Mouse (Mus musculus) gastrocnemius, postnatal 25 days (tissue): ENCODE results near the gene Mboat1. TPM values are rescaled to one million over a fixed set of nuclear protein-coding genes. Genes with fewer than 3 reads are reported as not detected.

Experiments
- DNase-seq: peaks from one replicate; pipeline ENCODE4 v3.0.0; 2022
- long read RNA-seq, 2 experiments: library from polyadenylated mRNA; stranded (forward); transcript quantifications; one replicate each; pipeline ENCODE4 v2.0.0; 2021
- total RNA-seq, 2 experiments: library from RNA; stranded (reverse); gene quantifications; 1 replicate in 1 of 2; 2 replicates in 1 of 2; pipeline ENCODE4 v1.2.3; 2021

Gene Mboat1
- total RNA-seq = 1 to 10 TPM; 1.7 to 2.5 TPM
- long read RNA-seq, experiment 1, partial matches to known transcripts = 0 of 6 reads
- long read RNA-seq, experiment 1, other reads (novel, unspliced or antisense) = 4 of 6 reads
- long read RNA-seq, experiment 2, partial matches to known transcripts = 1 of 2 reads
- long read RNA-seq, experiment 2, other reads (novel, unspliced or antisense) = 1 of 2 reads

DNA sequence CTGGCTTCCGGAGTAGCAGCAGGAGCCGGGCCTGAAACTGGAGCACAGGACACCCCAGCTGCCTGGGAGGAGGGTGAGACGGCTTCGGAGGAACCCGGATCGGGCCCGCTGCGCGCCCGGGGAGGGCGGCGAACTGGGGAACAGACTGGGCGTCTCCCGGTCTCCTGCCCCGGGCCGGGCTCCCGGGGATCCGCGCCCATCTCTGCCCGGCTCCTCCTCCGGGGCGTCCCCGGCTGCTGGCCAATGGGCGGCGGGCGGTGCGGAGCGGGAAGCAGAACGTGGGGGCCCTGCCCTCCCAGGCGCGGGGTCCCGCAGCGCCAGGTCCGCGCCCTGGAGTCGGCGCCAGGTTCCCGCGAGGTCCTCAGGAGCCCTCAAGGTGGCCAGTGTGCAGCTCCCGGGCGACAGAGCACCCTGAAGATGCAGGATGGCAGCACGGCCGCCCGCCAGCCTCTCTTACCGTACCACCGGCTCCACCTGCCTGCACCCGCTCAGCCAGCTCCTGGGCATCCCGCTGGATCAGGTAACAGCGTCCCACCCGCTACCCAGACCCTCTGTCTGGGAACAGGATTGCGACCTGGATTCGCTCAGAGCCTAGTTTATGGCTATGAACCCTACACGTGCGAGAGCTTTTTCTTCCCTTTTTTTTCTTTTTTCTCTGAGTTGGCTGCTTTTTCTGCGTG, at the start of gene Mboat1:
TSS of gene Mboat1 (plus strand) at position 247 of the 680 bp plus-strand sequence.
- DNase-seq = peak; percentile 83

DNA sequence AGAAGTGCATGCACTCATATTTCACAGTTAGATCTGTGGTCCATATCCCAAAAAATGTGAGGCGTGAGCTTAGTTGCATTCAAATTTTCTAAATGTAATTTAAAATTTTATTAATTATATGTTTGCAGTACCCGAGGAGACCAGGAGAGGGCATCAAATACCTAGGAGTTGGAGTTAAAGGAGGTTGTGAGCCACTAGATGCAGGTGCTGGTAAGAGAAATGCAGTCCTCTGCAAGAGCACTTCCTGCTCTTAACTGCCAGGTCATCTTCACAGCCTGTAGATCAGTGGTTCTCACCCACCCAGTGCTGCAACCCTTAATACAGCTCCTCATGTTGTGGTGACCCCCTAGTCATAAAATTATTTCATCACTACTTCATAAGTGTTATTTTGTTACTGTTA, 43.2 kb upstream of the Mboat1 start:
- no peak for DNase-seq

DNA sequence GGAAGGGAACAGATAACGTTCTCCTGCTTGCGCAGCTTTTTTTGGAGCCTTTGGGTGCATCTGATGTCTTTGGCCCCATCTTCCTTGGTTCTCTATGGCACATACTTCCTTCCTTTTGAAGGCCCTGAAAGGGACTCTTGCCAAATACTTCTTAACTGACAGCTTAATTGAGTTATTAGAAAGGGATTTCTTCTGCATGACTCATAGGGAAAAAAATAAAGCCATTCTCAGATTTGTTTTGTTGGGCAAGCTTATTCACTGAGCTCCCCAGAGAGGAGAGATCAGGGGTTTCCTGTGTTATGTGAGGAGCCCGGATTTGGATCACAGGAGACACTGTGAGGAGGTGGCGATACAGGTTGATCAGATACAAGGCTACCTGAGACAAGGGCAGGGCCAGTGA, 40.4 kb upstream of the Mboat1 start:
- DNase-seq = no peak

DNA sequence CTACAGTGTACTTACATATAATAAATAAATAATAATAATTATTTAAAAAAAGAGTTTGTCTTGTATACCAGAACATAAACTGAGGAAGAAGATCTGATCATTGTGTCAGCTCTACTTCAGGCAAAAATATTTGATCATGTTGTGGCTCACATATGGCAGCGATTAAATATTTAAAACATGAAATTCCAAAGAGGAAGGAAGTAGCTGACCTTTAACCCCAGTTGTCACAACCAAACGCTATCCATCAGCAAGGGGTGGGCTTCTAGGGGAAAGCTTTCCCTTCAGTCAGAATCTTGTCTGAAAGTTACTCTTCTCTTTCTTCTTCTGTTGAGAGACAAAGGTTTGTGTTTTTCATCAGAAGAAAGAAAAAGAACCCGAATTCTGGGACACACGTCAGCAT, 39.8 kb upstream of the Mboat1 start:
- DNase-seq = no peak

DNA sequence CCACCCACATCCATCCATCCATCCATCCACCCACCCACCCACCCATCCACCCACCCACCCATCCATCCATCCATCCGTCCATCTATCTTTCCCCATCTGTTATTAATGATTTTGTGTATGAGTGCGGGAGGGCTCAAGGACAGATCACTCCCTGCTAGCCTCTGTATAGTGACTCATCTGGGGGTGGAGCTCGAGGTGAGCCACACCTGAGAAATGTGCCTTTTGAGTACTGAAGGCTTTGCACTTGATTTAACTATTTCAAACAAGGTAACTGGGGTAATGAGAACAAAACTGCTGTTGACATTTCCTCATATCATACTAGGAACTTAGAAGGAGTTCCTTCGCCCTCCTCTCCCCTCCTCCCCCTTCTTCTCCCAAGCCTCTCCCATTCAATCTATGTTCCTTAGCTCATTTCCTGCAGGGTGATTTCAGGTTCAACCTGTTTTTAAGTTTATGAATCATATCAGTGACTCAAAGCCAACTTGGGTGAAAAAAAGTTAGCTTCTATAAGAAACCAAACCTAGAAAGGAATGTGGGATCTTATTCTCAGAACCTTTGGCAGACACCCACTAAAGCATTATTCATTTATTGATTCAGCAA, 27.2 kb upstream of the Mboat1 start:
- DNase-seq = no peak

DNA sequence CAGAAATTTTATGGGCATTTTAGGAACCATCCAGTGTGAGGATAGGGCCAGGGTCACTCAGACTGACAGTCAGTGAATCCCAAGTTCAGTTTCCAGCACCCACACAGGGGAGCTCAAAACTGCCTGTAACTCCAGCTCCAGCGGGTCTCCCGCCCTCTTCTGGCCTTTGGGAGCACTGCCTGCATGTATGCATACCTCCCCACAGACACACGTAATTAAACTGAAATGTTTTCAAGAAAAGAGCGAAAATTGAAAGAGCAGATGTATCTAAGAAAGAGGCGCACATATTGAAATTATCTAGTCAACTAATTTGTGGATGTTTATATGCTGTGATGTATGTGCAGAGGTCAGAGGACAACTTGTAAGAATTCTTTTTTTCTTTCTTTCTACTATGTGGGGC, 20.5 kb upstream of the Mboat1 start:
- no peak for DNase-seq

DNA sequence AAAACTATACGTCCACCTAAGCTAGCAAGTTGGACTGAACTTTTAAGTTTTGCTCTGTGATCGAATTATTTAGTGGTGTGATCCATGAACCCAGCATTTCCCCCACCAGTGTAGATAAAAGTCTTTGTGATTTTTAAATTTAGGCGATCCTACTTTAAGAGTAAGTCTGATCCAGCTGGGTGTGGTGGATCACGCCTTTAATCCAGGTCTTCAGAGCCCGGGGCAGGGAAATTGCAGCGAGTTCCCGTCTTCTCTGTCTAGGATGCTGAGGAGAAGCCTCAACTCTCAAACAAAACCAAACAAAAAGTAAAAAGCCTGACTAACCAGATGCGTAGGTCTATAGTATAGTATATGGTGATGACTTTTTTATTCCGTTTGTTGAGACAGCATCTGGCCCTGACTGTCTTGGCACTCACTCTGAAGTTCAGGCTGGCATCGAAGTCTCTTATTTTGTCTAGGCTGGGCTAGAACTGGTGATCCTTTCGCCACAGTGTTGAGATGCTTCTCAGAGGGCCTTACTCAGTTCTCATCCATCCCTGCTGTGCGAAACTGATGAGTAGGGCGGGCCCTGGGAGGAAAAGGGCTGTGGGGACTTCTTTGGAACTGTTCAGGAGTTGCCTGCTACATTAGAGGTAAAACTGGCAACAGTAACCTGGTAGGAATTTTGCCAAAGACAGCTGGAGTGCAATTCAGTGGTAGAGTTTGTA, 787 bp downstream of the Mboat1 start:
- no peak for DNase-seq

DNA sequence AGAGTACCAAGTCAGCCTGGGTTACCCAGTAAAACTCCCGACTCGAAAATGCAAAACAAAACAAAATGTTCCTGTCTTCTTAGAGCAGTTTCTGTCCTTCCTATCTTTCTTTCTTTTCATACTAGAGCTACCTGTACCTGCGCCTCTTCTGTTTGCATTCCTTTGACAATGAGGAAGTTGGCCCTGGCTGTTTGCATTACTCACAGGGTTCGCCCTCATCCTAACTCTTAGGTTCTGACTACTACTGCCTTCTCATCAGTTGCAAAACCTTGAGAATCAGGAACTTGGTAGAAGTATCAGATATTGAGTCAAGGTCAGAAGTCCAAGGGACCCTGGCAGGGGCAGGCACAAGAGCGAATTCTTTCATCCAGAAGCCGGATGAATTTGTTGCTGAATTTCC, 1.7 kb downstream of the Mboat1 start:
- DNase-seq = no peak

DNA sequence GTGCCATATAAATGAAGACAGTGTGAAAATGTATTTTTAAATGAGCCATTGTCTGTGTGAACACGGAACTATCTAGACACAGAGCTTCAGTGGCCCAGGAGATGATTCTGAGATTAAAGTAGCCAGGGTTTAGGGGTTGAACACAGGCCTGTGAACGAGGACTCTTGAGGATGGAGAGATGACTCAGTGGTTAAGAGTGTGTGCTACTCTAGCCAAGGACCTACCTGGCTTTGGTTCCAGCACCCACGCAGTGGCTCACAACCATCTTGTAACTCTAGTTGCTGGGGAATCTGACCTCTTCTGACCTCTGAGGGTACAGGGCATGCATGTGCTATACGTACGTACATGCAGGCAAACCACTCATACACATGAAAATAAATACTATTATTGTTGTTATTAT, 3.9 kb downstream of the Mboat1 start:
- DNase-seq = no peak

DNA sequence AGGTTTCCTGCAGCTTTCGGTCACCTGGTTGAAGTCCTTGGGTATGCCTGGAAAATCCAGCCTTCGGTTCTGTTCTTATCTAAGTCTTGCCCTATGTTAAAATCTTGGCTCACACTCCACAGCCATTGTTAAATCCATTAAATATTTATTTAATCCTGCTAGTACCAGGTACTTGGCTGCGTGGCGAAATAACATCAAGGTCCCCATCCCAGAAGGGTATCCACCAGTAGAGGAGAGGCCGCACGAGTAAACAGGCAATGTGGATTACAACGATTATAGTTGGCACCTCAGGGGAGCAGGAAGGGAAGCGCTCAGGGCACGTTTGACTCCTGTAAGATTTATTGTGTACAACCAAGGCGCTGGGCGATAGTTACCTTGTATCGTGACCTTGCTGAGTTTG, 4.4 kb downstream of the Mboat1 start:
- DNase-seq = no peak

DNA sequence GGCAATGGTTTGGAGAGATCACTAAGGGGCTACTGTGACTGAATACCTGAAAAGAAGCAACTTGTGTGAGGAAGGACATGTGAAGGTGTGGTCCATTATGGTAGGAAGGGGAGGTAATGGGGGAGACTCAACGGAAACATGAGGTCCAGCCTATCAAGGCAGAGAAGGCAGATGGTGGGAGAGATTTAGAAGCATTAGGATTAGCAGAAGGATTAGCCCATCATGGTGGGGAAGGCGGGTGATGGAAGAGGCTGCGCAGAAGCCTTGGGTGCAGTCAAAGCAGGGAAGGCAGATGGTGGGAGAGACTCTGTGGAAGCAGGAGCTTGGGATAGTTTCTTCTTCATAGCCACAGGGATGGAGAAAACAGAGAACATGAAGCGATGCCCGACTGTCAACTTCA, 5.7 kb downstream of the Mboat1 start:
- DNase-seq = no peak

DNA sequence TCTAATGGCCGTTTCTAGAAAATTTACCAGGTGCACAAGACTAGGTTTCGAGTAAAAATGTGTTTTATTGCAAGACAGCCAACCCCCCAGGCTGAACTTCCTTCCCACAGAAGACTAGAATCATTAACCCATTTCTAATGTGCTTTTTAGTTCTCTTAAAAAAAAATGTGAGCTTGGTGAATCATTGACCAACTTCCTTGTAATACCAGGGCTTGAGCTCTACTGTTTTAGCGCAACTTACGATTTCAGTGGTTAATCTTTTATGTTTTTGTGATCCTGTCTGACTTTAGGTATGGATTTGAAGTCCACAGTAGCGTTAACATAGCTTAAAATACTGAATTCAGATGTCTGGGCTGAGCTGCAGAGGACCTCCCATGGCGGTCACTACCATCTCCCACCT, 10.2 kb downstream of the Mboat1 start:
- DNase-seq = no peak

DNA sequence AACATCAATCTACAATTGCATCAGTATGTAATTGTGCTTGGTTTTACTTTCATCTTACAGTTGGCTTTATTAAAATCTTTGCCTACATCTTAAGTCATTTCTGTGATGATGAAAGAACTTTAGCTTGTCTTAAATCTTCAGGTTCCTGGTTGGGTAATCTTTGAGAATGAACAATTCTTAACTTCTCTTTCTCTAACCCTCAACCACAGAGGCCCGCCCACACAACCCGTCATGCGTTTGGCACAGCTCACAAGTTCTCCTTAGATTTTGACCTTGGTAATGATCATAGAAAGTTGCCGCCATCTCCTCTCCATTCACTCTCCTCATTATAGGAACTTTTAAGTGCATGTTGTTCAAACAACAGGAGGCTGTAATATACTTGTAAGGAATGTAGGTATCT, 18.0 kb downstream of the Mboat1 start:
- DNase-seq = no peak

DNA sequence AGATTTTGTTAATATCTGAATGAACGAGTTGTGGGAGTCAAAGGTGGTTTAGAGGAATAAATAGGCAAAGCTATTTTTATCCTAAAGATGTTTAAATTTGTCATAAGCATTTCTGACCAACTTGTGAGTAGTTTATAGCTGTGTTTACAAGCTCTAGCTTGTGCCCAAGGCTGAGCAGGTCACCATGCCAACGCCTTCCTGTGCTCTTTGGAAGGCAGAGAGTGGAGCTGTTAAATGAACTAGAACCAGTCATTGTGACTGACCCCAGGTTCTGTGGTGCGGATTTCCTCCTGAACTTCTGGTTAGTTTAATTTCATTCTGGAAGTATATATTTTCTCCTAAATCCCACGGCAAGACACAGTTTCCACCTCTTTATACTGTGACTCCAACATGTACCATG, 23.3 kb downstream of the Mboat1 start:
- no peak for DNase-seq

DNA sequence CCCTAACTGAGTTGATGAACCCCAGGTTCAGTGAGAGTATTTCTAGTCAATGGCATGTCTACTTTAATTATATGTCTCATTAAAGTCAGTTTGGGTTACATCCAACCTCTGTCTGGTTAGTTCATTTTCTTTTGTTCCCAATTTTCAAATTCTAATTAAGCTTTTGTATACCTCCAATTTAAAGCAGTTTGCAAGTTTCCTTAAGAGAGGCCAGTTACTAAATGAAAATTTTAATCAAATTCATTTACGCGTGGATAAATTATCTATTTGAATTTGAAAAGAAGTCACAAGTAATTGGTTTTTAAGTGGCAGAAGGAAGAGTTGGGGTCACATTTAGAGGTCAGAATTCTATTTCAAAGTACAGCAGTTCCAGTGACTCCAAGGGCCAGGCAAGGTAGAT, 27.2 kb downstream of the Mboat1 start:
- no peak for DNase-seq

DNA sequence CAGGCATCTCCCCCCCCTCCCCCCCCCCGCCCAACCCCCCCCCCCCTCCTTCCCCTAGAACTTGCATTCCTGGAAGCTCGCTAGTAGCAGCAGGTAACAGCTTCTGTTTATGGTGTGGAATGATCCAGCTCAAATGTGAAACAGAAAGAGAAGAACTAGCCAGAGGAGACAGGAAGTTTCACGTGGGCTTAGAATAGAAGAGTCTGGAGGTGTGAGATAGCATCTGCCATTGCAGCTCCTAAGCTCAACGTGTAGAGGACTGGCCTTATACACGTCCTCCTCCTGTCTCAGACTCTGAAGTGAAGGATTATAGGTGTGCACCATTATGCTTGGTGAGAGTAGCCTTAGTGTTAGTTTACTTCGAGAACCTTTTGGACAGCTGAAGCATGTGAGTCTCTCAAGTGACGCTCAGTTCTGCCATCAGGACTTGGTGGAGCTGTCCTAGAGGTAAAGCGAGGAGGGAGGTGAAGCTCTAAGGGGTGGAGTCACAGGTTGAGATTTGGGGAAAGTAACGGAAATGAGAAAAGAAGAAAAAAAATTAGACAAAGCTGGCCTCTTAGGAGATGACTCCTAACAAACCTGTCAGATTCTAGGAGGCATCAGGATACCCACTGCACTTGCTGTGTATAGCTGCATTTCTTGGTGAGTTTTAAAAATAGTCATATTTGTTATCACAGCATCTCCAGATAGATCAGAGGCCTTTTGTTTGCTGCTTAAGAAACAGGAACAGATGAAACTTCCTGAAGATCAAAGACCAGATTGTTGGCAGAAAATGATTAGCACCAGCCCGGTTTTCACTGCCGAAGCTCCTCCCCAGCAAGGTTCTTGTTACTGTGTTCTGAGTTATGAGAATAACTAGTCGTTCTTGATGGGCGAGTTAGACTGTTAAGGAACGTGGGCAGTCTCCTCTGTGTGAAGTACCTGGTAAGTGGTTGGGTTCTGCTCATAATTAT, 30.1 kb downstream of the Mboat1 start:
- no peak for DNase-seq

DNA sequence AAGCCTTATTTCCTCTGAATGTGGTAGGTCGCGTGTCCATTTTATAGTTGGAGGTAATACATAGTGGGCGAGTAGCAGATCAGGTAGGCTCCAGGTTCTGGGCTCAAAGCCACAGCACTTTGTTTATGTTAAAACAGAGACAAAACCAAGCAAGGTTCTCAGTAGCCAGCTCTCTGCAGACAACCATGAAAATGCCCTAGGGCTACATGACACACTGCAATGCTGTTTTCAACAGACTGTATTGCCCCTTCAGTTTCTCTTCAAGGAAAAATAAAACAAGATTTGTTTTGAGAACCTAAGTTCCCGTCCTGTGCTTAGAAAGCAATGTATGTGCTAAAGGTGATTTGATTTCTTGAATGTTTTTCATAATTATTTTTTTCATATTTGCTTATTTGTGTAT, 31.2 kb downstream of the Mboat1 start:
- DNase-seq = no peak

DNA sequence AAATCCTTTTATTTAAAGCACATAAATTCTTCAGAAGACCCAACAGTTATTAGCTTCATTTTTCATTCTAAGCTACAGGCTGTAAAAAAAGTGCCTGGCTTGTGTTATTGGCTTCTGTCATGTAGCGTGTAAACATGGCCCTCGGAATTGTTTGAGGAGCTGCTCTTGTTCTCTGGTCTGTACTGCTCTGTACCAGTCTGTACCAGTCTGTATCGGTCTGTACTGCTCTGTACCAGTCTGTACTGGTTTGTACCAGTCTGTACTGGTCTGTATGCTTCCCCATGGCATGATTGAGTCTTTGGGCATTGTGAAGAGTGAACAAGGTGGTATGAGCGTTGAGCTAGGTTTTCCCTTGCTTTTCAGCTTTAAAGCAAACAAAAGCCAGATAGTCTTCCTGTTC, 32.5 kb downstream of the Mboat1 start:
- no peak for DNase-seq

DNA sequence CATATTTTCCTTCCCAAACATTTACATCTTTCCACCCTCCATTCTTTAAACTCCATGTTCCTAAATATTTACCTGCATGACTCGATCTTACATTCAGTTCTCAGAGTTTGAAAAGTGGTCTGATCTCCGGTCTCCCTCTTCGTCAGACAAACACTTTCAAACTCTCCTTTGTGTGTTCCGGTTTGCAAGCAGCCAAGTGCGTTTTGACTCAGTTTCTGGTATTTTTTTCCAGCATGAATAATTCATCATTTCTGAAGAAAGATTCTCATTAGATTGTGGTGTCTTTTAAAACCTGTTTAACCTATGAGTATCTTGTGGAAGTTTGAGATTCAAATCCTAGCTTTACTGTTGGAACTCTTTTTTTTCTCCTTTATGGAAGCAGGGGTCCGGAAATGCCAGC, 33.8 kb downstream of the Mboat1 start:
- DNase-seq = no peak

DNA sequence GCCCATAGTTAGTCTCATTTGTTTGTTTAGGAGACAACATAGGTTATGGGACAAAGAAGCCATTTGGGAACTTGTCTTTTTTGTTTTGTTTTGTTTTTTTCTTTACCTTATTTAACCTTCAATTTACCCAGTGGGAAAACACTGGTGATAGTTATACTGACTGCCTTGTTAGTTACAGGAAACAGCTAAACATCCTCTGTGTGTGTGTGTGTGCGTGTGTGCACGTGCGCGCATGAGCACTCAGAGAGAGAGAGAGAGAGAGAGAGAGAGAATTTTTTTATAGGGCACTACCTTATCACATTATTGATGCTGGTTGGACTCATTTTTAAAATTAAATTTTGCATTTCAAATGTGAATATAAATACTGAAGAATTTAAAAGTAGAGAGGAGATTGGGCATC, 38.3 kb downstream of the Mboat1 start:
- DNase-seq = no peak

DNA sequence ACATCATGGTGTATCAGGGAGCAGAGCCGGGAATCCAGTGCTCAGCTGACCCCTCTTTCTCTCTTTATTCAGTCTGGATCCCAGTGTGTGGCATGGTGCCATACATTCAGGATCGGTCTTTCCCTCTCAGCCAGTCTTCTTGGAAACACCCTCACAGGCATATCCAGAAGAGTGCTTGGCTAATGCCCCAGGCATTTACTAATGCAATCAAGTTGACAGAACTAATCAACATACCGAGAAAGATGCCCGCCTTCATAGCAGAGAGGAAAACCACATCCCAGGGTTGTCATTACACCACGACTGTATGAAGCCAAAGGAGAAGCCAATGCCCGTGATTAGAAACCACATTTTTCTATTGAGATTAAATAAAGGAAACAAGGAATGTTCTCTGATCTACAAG, 41.1 kb downstream of the Mboat1 start:
- no peak for DNase-seq

DNA sequence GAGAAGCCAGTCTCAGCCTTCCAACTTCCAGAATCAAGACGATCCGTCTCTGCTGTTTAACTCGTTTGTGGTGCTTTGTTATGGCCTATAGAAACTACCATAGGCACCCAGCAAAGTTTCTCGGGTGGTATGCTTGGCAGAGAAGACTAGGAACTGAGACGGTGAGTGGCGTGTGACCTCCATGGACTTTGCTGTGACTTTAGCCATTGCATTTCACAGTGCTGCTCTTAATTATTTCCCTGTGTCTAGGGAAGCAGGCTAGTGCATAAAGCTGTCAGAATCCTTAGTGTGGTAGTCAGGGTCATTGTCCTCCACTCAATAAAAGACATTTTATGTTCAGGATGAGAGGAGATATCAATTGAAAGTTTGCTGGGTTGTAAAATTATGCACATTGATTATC, 49.3 kb downstream of the Mboat1 start:
- no peak for DNase-seq
